Mouse (Mus musculus) CH12.LX (cell line): ENCODE measurements around the gene Nyx. TPM values are rescaled to one million over a fixed set of nuclear protein-coding genes. Genes with fewer than 3 reads are reported as not detected.

Source experiments
- DNase-seq: peaks from one replicate; pipeline ENCODE4 v3.0.0-alpha.2; 2013; ENCODE audit errors: extremely low read depth
- H3K27ac ChIP-seq: 2 replicates; pipeline ENCODE4 v1.5.1; 2012; ENCODE audit warnings: low read depth, mild to moderate bottlenecking, control low read depth, moderate library complexity; ENCODE audit not compliant: insufficient read depth
- H3K27me3 ChIP-seq: replicated peaks from 2 replicates; pipeline ENCODE3; 2012; ENCODE audit warnings: inconsistent platforms
- H3K36me3 ChIP-seq, 2 experiments: replicated peaks in 1 of 2; 2 replicates each; pipeline versions ENCODE3 to v1.6.1; 2012; ENCODE audit warnings: inconsistent platforms in 1 of 2, low read length in 1 of 2, mild to moderate bottlenecking in 1 of 2, mixed read lengths in 1 of 2, moderate library complexity in 1 of 2; ENCODE audit not compliant: control insufficient read depth in 1 of 2, insufficient read depth in 1 of 2
- H3K4me1 ChIP-seq, 2 experiments: 2 replicates each; pipeline ENCODE4 v1.6.1; 2012; ENCODE audit warnings: inconsistent platforms in 1 of 2, moderate library complexity in 1 of 2; ENCODE audit not compliant: insufficient read depth in 2 of 2, control insufficient read depth in 1 of 2
- H3K4me2 ChIP-seq: 2 replicates; pipeline ENCODE4 v1.6.1; 2012; ENCODE audit warnings: low read depth, mild to moderate bottlenecking, control low read depth; ENCODE audit not compliant: poor library complexity, insufficient read depth, severe bottlenecking
- H3K4me3 ChIP-seq, 3 experiments: fragments of 150-350 bp in 1 of 3; sonication (generic) in 1 of 3; replicated peaks in 1 of 3; 2 replicates each; pipeline versions ENCODE3 to v1.5.1; 2011 to 2012; ENCODE audit warnings: low read depth in 2 of 3, low read length in 2 of 3, mild to moderate bottlenecking in 2 of 3, moderate library complexity in 2 of 3, control low read depth in 1 of 3, improper control_type of control experiment in 1 of 3, inconsistent platforms in 1 of 3, mixed read lengths in 1 of 3; ENCODE audit not compliant: poor library complexity in 1 of 3
- H3K79me2 ChIP-seq: replicated peaks from 2 replicates; pipeline ENCODE4 v1.6.1; 2012; ENCODE audit warnings: mild to moderate bottlenecking, moderate library complexity; ENCODE audit not compliant: control insufficient read depth, poor library complexity, insufficient read depth, severe bottlenecking; ENCODE audit errors: extremely low read depth
- H3K9ac ChIP-seq: 2 replicates; pipeline ENCODE4 v1.6.1; 2012; ENCODE audit warnings: low read depth, mild to moderate bottlenecking, control low read depth, moderate library complexity; ENCODE audit not compliant: insufficient read depth
- H3K9me3 ChIP-seq: replicated peaks from 2 replicates; pipeline ENCODE3; 2012; ENCODE audit warnings: low read length, inconsistent platforms, mixed read lengths
- CHD1 ChIP-seq: IDR thresholded peaks from 2 replicates; pipeline ENCODE4 v1.6.1; 2012; ENCODE audit warnings: low read depth, low read length, improper control_type of control experiment, inconsistent platforms
- CTCF ChIP-seq, 2 experiments: IDR thresholded peaks in 1 of 2; conservative IDR thresholded peaks in 1 of 2; 2 replicates each; pipeline ENCODE4 v1.5.1; 2011 to 2012; ENCODE audit warnings: low read depth in 2 of 2, low read length in 2 of 2, improper control_type of control experiment in 1 of 2, inconsistent platforms in 1 of 2, mild to moderate bottlenecking in 1 of 2, moderate library complexity in 1 of 2
- E2F4 ChIP-seq: IDR thresholded peaks from 2 replicates; pipeline ENCODE4 v1.6.1; 2011; ENCODE audit warnings: low read depth, low read length, improper control_type of control experiment; ENCODE audit not compliant: insufficient replicate concordance
- ELF1 ChIP-seq: IDR thresholded peaks from 2 replicates; pipeline ENCODE4 v1.6.1; 2014; ENCODE audit warnings: low read depth, mild to moderate bottlenecking, inconsistent platforms, low read length, improper control_type of control experiment
- EP300 ChIP-seq: IDR thresholded peaks from 2 replicates; pipeline ENCODE4 v1.6.1; 2011; ENCODE audit warnings: low read length, improper control_type of control experiment
- GABPA ChIP-seq: IDR thresholded peaks from 2 replicates; pipeline ENCODE4 v1.6.1; 2012; ENCODE audit warnings: low read depth, low read length, improper control_type of control experiment, inconsistent platforms; ENCODE audit not compliant: insufficient replicate concordance
- MAX ChIP-seq: IDR thresholded peaks from 2 replicates; pipeline ENCODE4 v1.6.1; 2011; ENCODE audit warnings: low read length, improper control_type of control experiment
- MAZ ChIP-seq: IDR thresholded peaks from 2 replicates; pipeline ENCODE4 v1.6.1; 2012; ENCODE audit warnings: low read depth, mild to moderate bottlenecking, inconsistent platforms, low read length, improper control_type of control experiment, moderate library complexity
- MXI1 ChIP-seq: IDR thresholded peaks from 2 replicates; pipeline ENCODE4 v1.6.1; 2011; ENCODE audit warnings: mild to moderate bottlenecking, low read depth, low read length, improper control_type of control experiment
- MYC ChIP-seq: IDR thresholded peaks from 2 replicates; pipeline ENCODE4 v1.6.1; 2011; ENCODE audit warnings: low read depth, mild to moderate bottlenecking, improper control_type of control experiment, low read length
- NELFE ChIP-seq: IDR thresholded peaks from 2 replicates; pipeline ENCODE4 v1.6.1; 2011; ENCODE audit warnings: low read depth, low read length, improper control_type of control experiment
- POLR2AphosphoS2 ChIP-seq: IDR thresholded peaks from 2 replicates; pipeline ENCODE4 v1.6.1; 2011; ENCODE audit warnings: low read depth, low read length, improper control_type of control experiment
- SMC3 ChIP-seq: IDR thresholded peaks from 2 replicates; pipeline ENCODE4 v1.6.1; 2011; ENCODE audit warnings: low read depth, low read length, improper control_type of control experiment
- TBP ChIP-seq: conservative IDR thresholded peaks from 2 replicates; pipeline ENCODE4 v1.6.1; 2011; ENCODE audit warnings: low read depth, low read length, improper control_type of control experiment
- USF1 ChIP-seq: IDR thresholded peaks from 2 replicates; pipeline ENCODE4 v1.6.1; 2014; ENCODE audit warnings: low read depth, mild to moderate bottlenecking, inconsistent platforms, low read length, improper control_type of control experiment
- ZC3H11A ChIP-seq: IDR thresholded peaks from 2 replicates; pipeline ENCODE4 v1.6.1; 2012; ENCODE audit warnings: low read depth, mild to moderate bottlenecking, inconsistent platforms, low read length, improper control_type of control experiment
- ZMIZ1 ChIP-seq: IDR thresholded peaks from 2 replicates; pipeline ENCODE4 v1.6.1; 2012; ENCODE audit warnings: low read depth, mild to moderate bottlenecking, inconsistent platforms, low read length, improper control_type of control experiment
- ZNF384 ChIP-seq: IDR thresholded peaks from 2 replicates; pipeline ENCODE4 v1.6.1; 2012; ENCODE audit warnings: low read depth, low read length, improper control_type of control experiment, inconsistent platforms
- dilution Hi-C: fragments of 300-500 bp; cut with MboI; formaldehyde crosslinking; loops from 2 replicates; pipeline ENCODE4 v1.14.3; 2020; ENCODE audit warnings: low sequenced_read_pairs; ENCODE audit not compliant: extremely low pct_unique_long_range_greater_than_20kb, extremely low pct_ligation_motif_present
- in situ Hi-C: fragments of 300-500 bp; cut with MboI; formaldehyde crosslinking; loops from 3 replicates; pipeline ENCODE4 v1.14.3; 2019; ENCODE audit warnings: low sequenced_read_pairs, low pct_ligation_motif_present, low pct_unique_long_range_greater_than_20kb, mixed read lengths
- polyA plus RNA-seq: library from polyadenylated mRNA; unstranded; fragments of >175 nt; gene quantifications from 2 replicates; pipeline ENCODE4 v1.2.1, GENCODE M21; 2012; ENCODE audit warnings: low read depth; ENCODE audit not compliant: insufficient read length
- total RNA-seq, 2 experiments: library from RNA; depleted of rRNA; stranded (reverse); fragments of 300-350 nt in 1 of 2; fragments of >200 nt in 1 of 2; gene quantifications; 2 replicates each; pipeline ENCODE4 v1.2.3; 2012 to 2014

The Nyx gene
- total and polyA plus RNA-seq, 3 experiments, result 0.04 TPM; not detected in 2

DNA sequence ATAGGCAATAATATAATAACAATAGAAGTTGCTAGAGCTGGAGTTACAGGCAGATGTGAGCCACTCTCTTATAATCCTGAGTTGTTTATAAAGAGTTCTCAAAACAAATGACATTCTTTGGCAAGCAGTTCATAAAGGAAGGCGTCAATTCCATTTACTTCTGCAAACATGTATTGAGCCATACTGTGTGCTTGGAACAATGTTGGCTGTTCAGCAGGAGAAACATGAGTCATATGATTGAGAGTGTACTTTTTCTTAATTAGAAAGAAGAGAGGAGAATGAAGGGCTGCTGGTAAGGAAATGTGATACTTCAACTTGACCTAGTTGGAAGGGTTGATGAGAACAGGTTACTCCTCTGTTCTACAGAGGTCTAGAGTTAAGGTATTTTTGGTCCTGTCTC lies 16.7 kb downstream of the Nyx start:
- Histone ChIP-seq H3K27me3 (no peaks in the 10 kb centered on the region), H3K36me3 (no peaks in the 10 kb centered on the region), H3K9ac (no peak overlapping the region), H3K9me3 (no peaks in the 10 kb centered on the region), H3K4me3 (no peak overlapping the region), H3K4me2 (no peak overlapping the region), H3K79me2 (no peaks in the 10 kb centered on the region), H3K27ac (no peak overlapping the region), H3K4me1 (no peaks in the 10 kb centered on the region)
- dilution Hi-C loops (no loop called here), in situ Hi-C loops (no loop called here)
- TF ChIP-seq SMC3 (no peak), MAX (no peak), MXI1 (no peak), POLR2AphosphoS2 (no peak), MYC (no peak), ZMIZ1 (no peak), ZNF384 (no peak), CTCF (conservative IDR thresholded peaks at IDR 0.05 in 1 of 2, IDR thresholded peaks at IDR 0.05 in 1 of 2; ENCODE audit: low read depth in 2 of 2, low read length in 2 of 2) (no peak), ZC3H11A (no peak), ELF1 (no peak), EP300 (no peak)
- DNase-seq, result no peak

DNA sequence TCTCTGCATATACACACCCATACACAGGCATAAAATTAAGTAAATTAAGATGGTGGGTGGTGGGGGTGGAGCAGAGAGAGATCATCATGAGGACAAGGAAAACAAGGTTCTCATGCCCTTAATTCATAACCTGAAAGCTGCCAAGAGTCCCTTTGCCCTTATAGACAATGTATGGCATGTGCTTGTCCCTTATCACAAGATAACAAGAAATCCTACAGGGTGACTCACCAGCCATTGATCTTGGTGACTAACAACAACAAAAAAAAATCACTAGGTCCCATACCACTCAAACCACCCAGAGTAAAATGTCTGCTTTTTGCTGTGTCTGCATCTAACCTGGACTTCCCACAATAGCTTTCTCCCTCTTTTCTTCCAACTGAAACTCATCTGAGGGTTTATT lies 18.5 kb downstream of the Nyx start:
- no peak for DNase-seq
- H3K4me3 ChIP-seq, result no peak overlapping the region
- no peak overlapping the region for H3K27ac ChIP-seq
- H3K4me2 ChIP-seq, result no peak overlapping the region
- no peaks in the 10 kb centered on the region for H3K9me3 ChIP-seq
- dilution Hi-C loops, result no loop called here
- in situ Hi-C loops, result no loop called here
- H3K4me1 ChIP-seq, result no peaks in the 10 kb centered on the region
- no peak overlapping the region for H3K9ac ChIP-seq
- H3K27me3 ChIP-seq, result no peaks in the 10 kb centered on the region
- TF ChIP-seq EP300 (no peak), POLR2AphosphoS2 (no peak), MAZ (no peak), CHD1 (no peak), ZC3H11A (no peak), E2F4 (no peak), SMC3 (no peak), TBP (no peak), GABPA (no peak), USF1 (no peak), ZNF384 (no peak), MAX (no peak), NELFE (no peak), CTCF (conservative IDR thresholded peaks at IDR 0.05 in 1 of 2, IDR thresholded peaks at IDR 0.05 in 1 of 2; ENCODE audit: low read depth in 2 of 2, low read length in 2 of 2) (no peak), ZMIZ1 (no peak)
- H3K36me3 ChIP-seq, result no peaks in the 10 kb centered on the region
- H3K79me2 ChIP-seq, result no peaks in the 10 kb centered on the region
